Comparison of ENCODE assay signal across 8 mouse cellular contexts in the genomic region with DNA sequence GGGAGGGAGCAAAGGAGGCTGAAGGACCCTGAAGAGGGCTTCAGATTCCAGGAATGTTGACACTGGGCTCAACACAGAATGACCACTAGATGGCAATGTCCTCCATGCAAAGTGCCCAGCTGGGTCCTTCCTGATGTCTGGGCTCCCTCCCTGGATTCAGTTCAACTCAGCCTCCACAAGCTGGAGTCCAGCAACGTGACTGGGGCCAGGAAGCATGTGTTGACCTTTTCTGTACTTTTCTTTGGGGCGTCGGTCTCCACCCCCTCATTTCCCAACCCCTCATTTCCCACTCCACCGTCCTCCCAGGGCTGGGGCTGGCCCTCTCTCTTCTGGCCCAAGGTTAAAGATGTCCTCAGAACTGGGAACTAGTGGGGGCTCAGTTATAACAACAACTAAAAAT. TPM values are rescaled to one million over a fixed set of nuclear protein-coding genes. Genes with fewer than 3 reads are reported as not detected.
A peak's percentile ranks its signal among the peaks of the same experiment; 100 is the strongest.
DNase-seq lines count a peak whose midpoint lies in the region; ATAC-seq and TF ChIP-seq lines count a peak whose summit lies in the region.

No protein-coding gene starts in this region.

- DNase-seq in Muller cell, postnatal 12 days (ENCODE audit: inconsistent ontology term) = peak; percentile 86
- peak; percentile 78 for DNase-seq in cerebellum, adult 9-10 months
- DNase-seq in layer of hippocampus, adult 8-10 months (ENCODE audit: low spot score in 2 of 2) = peak; percentile 72 to 73
- peak; percentile 76 for DNase-seq in lung, adult 2 months
- peak; percentile 66 for DNase-seq in ovary, adult 18-20 months (ENCODE audit: low spot score)
- peak; percentile 26 for DNase-seq in thymus, postnatal 4 days

- H3K4me3 ChIP-seq in lung, adult 2 months (replicated peaks; ENCODE audit: extremely low read depth, low read depth, low read length) = no peak overlapping the region

- TF ChIP-seq POLR2A in lung, adult 2 months (IDR thresholded peaks at IDR 0.05; ENCODE audit: borderline replicate concordance, extremely low read depth, low read depth, low read length) = no peak

- 8% methylated on average over 4 of the region's 4 CpGs for WGBS in lung, adult 2 months

- peaks cover 3% of the 10 kb centered on the region for H3K4me1 ChIP-seq in lung, adult 2 months (ENCODE audit: control insufficient read depth, insufficient read depth, low read length)

- TF ChIP-seq CTCF in lung, adult 2 months (IDR thresholded peaks at IDR 0.05; ENCODE audit: insufficient read depth, low read length) = peak; percentile 96

- ATAC-seq in frontal cortex, adult (ENCODE audit: low TSS enrichment) = peak; percentile 84
- ATAC-seq in hematopoietic stem cell, adult 5-6 weeks (replicated peaks in 1 of 2; ENCODE audit: insufficient read depth in 1 of 2, low FRiP score in 2 of 2, low TSS enrichment in 1 of 2, low read depth in 1 of 2, poor library complexity in 2 of 2, severe bottlenecking in 2 of 2) = peak; percentile 72 to 78

RNA-seq across cellular contexts. Expression of gene Fbxo7, which starts 43.2 kb away (rescaled TPM):
- 24.6 and 27.3 TPM in 2 replicates for total RNA-seq in hematopoietic stem cell, adult 5-6 weeks (2017)
- total RNA-seq in layer of hippocampus, adult 8-10 months (2022) = 10 to 100 TPM; 26.1 to 31.1 (median 27.1) TPM
- 16.6 and 23.9 TPM in 2 replicates for polyA plus RNA-seq in lung, adult 2 months (2012; rRNA removed)

RNA-seq across cellular contexts. Expression of gene Bpifc, which starts 53.2 kb away (rescaled TPM):
- total RNA-seq in hematopoietic stem cell, adult 5-6 weeks (2017) = 1.6 and 2.6 TPM in 2 replicates
- total RNA-seq in layer of hippocampus, adult 8-10 months (2022) = under 1 TPM in 1 of 4 experiments, not detected in 3; 0.16 TPM
- 2.9 TPM in 1 of 2 replicates, not detected in the other for polyA plus RNA-seq in lung, adult 2 months (2012; rRNA removed)

Comparison
In these comparisons a context has a peak if more than half of its experiments do, and no peak if none do; other contexts are left out.
1. DNase-seq: peak in every context shown above with its lines; median percentile 86 in Muller cell, postnatal 12 days; 78 in cerebellum, adult 9-10 months; 76 in lung, adult 2 months; 72 in layer of hippocampus, adult 8-10 months; 66 in ovary, adult 18-20 months; 26 in thymus, postnatal 4 days.